Mouse (Mus musculus): ENCODE results near the gene Magi1. TPM values are rescaled to one million over a fixed set of nuclear protein-coding genes. Genes with fewer than 3 reads are reported as not detected.

The Magi1 gene
- total RNA-seq, 2 experiments from 2014 or later = 47.1 to 52.9 TPM

- no peak for DNase-seq (ENCODE audit: low spot score in 2 of 2)
These were observed 23.7 kb downstream of the Magi1 start for GRCm38 (mm10) chr6:94259981-94260380.

DNA sequence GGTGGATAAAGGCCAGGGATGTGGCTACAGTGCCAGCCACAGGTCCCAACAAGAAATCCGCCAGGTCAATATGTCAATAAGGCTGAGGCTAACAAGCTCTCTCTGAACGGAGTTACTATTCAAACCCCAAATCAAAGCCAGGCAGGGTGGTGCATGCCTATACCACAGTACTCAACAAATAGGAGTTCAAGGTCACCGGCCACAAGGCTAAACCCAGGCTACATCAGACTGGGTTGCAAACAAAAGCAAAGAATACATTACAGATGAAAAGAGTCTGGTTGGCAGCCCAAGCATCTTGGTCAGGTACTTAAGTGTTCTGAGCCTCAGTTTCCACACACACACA is 25.9 kb downstream of the Magi1 start:
- no peak for DNase-seq (ENCODE audit: low spot score in 2 of 2)

- DNase-seq (ENCODE audit: low spot score in 2 of 2) = no peak
These were observed 26.5 kb downstream of the Magi1 start for GRCm38 (mm10) chr6:94256982-94257830.

DNA sequence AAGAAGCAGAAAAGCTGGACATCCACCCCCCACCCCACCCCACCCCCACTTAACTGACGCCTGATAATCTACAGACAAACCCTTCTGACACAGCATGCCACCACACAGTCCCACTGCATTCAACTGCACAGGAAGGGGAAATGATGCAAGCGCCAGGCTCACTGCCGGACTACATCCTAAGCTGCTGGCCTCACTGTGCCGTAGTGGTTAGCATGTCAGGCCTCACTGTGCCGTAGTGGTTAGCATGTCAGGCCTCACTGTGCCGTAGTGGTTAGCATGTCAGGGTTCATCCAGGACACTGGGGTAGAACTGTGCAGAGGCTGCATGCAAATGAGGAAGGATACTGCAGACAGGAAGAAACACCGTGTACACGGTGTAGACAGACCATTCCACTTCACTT is 29.8 kb downstream of the Magi1 start:
- no peak for DNase-seq (ENCODE audit: low spot score in 2 of 2)

DNA sequence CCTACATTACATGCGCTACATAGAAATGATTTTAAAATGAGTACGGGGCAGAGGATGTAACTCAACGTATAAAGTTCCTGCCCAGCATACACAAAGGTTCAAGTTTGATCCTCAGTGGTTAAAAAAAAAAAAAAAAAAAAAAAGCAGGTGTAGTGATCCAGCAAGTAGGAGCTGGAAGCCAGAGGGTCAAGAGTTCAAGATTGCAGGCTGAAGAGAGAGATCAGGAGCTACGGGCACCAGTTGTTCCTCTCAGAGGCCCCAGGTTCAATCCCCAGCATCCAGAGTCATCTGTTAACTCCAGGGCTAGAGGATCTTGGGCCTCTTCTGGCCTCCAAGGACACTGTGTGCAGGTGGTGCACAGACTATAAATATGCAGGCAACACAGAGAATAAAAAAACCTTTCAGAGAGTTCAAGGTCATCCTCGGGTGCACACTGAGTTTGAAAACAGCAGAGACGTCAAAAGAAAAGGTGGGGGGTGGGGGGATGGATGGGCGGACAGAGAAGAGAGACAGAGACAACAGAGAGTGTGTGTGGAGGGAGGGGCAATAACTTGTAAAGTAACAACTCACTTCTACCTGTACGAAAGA is 32.3 kb downstream of the Magi1 start:
- DNase-seq (ENCODE audit: low spot score in 2 of 2) = no peak

- DNase-seq (ENCODE audit: low spot score in 2 of 2) = no peak
These were observed 34.4 kb downstream of the Magi1 start for GRCm38 (mm10) chr6:94249286-94249790.

GRCm38 (mm10) chr6:94241251-94241650 is 42.5 kb downstream of the Magi1 start:
- no peak for DNase-seq (ENCODE audit: low spot score in 2 of 2)

DNA sequence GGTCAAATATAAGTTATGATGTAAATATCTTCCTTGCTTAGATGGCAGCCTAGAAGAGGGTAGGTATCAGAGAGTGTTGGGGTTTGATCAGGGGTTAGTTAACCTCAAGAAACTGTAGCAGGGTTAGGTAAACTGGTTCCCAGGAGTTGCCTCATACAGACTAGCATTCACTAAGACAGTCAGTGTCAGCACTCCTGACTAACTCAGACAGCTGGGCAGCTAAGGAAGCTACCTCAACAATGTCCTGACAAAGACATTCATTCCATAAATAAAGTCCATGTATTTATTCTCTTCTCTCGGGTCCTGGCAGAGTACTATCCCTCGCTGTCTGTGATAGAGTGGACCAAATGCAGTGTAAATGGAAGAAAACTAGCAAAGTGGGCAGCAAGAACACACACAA is 45.1 kb downstream of the Magi1 start:
- DNase-seq (ENCODE audit: low spot score in 2 of 2) = no peak

DNA sequence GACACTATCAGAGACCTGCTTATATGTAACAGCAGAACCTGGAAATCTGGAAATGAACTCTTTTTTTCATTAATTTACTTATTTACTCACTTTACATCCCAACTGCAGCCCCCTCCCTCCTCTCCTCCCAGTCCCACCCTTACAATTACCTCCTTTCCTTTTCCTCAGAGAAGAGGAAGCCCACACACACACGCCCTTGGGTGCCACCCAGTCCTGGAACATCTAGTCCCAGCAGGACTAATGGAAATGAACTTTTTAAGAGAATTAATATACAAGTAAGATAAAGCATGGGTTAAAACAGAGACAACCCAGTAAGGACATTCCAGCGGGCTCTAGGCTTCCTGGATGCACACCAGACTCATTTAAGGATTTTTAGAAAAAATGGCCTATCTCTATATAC is 46.8 kb downstream of the Magi1 start:
- DNase-seq (ENCODE audit: low spot score in 2 of 2) = no peak

- DNase-seq (ENCODE audit: low spot score in 2 of 2) = no peak
These were observed 51.4 kb downstream of the Magi1 start for GRCm38 (mm10) chr6:94232243-94232785.

DNA sequence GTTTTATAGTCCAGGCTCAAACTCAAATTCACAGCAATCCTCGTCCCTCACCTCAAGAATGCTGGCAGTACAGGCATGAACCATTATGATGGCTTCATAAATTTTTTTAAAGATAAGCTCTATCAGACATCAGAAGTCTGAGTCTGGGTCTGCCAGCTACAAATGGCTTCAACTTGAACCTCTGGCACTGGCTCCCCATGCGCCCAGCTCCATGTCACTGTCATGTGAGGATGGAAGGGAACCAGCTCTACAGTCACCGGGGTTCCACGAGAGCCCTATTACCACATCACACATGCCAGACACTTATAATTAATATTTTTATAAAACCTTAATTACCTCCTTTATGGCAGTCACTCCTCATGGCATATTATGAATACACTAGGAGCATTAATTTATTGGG is 51.9 kb downstream of the Magi1 start:
- no peak for DNase-seq (ENCODE audit: low spot score in 2 of 2)

- no peak for DNase-seq (ENCODE audit: low spot score in 2 of 2)
These were observed 52.4 kb downstream of the Magi1 start for GRCm38 (mm10) chr6:94231367-94231766.

- no peak for DNase-seq (ENCODE audit: low spot score in 2 of 2)
These were observed 52.8 kb downstream of the Magi1 start for GRCm38 (mm10) chr6:94230918-94231317.

- no peak for DNase-seq (ENCODE audit: low spot score in 2 of 2)
These were observed 53.6 kb downstream of the Magi1 start for GRCm38 (mm10) chr6:94230129-94230528.

DNA sequence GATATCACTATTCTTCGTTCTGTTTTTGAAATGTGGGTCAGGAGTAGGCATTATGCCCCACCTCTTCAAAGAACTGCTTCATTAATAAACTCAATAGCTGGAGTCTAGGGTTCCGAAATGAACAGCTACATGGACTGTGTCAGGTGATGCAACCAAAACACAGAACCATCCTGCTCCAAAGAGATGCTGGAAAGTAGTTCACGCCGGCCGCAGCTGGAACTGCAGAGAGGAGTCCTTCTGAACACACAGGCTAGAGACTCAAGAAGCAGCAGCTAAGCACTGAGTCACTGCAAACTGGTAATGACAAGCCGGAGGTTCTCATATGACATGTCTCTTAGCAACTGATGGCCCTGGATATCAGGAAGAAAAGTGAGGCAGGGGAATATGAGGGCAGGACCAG is 57.5 kb downstream of the Magi1 start:
- peak in 1 of 2 experiments; percentile 17 for DNase-seq (ENCODE audit: low spot score in 2 of 2)

DNA sequence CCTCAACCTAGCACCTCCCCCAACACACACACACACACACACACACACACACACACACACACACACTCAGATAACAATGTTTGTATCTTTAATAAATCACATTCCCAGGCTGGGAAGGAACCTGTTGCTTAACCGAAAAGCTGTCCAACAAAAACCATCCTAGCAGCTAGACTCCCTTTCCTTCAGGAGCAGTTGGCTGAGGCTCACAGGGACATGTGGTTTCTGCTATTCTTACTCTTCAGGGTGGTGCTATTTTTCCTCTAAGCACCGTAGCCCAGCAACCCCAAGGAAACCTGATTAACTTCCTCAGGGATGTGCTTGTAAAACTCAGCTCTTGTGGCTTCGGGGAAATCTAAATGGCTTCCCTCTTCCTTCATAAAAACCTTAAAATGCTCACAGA is 57.9 kb downstream of the Magi1 start:
- DNase-seq (ENCODE audit: low spot score in 2 of 2) = peak; percentile 14 to 25

DNA sequence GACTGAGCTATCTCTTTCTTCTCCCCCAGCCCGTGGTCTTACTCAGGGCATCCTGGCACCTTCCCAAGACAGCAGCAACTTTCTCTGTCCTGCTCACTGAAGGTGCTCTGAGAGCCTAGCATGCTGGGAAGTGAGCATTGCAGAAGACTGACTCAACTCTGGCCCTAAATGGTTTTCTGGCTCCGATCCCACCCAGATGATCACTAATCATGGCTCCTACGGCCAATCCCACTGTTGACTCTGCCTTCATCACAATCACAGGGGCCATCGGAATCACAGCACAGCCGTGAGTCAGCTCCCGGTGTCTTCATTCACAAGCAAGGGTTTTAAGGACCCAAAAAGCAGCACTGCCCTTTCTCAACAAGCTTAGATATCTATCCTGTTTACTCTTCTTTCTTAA is 58.6 kb downstream of the Magi1 start:
- no peak for DNase-seq (ENCODE audit: low spot score in 2 of 2)

- DNase-seq (ENCODE audit: low spot score in 2 of 2) = no peak
These were observed 61.5 kb downstream of the Magi1 start for GRCm38 (mm10) chr6:94222253-94222652.

- DNase-seq (ENCODE audit: low spot score in 2 of 2) = no peak
These were observed 62.0 kb downstream of the Magi1 start for GRCm38 (mm10) chr6:94221750-94222149.

- DNase-seq (ENCODE audit: low spot score in 2 of 2) = no peak
These were observed 65.6 kb downstream of the Magi1 start for GRCm38 (mm10) chr6:94218076-94218475.

GRCm38 (mm10) chr6:94215834-94216233 is 67.9 kb downstream of the Magi1 start:
- no peak for DNase-seq (ENCODE audit: low spot score in 2 of 2)

DNA sequence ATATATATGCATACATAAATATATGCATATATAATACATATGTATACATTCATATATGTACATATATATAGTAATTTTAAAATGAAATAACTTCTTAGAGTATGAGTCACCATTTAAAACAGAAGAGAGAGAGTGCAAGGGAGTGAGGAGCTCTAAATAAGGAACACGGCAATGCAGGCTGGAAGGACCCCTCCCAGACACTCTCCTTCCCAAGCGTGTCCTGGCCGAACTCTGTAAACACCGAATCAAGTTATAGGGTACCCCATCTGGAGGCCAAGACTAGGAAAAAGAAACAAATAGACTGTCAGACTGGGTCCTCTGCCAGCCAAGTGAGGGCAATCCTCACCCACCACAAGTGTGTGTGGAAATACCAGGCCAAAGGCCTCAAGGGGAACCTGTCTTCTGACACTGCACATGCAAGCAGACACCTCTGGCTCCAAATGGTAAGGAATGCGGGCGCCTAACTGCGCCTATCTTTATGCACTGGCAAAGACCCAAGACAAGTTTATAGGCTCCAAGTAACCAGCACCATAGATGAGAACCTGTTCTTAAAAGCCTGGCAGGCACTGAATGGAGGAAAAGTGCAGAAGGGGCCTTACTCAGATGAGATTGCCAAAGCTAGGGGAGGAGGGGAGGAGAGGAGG is 68.7 kb downstream of the Magi1 start:
- no peak for DNase-seq (ENCODE audit: low spot score in 2 of 2)

Data from layer of hippocampus, postnatal 14 days (tissue).